Mouse (Mus musculus): ENCODE data around the gene Vps13a. TPM values are rescaled to one million over a fixed set of nuclear protein-coding genes. Genes with fewer than 3 reads are reported as not detected.
A peak's percentile ranks its signal among the peaks of the same experiment; 100 is the strongest.

Gene Vps13a
- polyA plus RNA-seq, 1 experiment = 2.9 TPM

GRCm38 (mm10) chr19:16593256-16593974, 187.3 kb downstream of the Vps13a start:
- Histone ChIP-seq H3K27me3 (ENCODE audit: control insufficient read depth, insufficient read depth, low read length) (no peaks in the 10 kb centered on the region), H3K36me3 (ENCODE audit: control insufficient read depth, insufficient read depth, low read length) (no peaks in the 10 kb centered on the region), H3K4me3 (ENCODE audit: extremely low read depth, insufficient read depth, insufficient read length) (no peak overlapping the region), H3K27ac (ENCODE audit: insufficient read depth, low read length) (no peak overlapping the region), H3K4me1 (ENCODE audit: control insufficient read depth, insufficient read depth, insufficient read length) (no peaks in the 10 kb centered on the region)
- no peak for TF ChIP-seq POLR2A (IDR thresholded peaks at IDR 0.05; ENCODE audit: low read depth, low read length)
- TF ChIP-seq CTCF (IDR thresholded peaks at IDR 0.05; ENCODE audit: extremely low read depth, insufficient read depth, insufficient read length, insufficient replicate concordance) = no peak
- 87% methylated on average over 7 of the region's 7 CpGs for WGBS
- no peak for DNase-seq (ENCODE audit: low read depth in 1 of 2, low spot score in 2 of 2)

GRCm38 (mm10) chr19:16585379-16585778, 195.4 kb downstream of the Vps13a start:
- H3K4me3 ChIP-seq (ENCODE audit: extremely low read depth, insufficient read depth, insufficient read length) = no peak overlapping the region
- peak in 1 of 2 experiments; percentile 15 for DNase-seq (ENCODE audit: low read depth in 1 of 2, low spot score in 2 of 2)
- no peaks in the 10 kb centered on the region for H3K4me1 ChIP-seq (ENCODE audit: control insufficient read depth, insufficient read depth, insufficient read length)
- WGBS = 9% methylated on average over 3 of the region's 3 CpGs
- no peak for TF ChIP-seq CTCF (IDR thresholded peaks at IDR 0.05; ENCODE audit: extremely low read depth, insufficient read depth, insufficient read length, insufficient replicate concordance)
- no peak for TF ChIP-seq POLR2A (IDR thresholded peaks at IDR 0.05; ENCODE audit: low read depth, low read length)
- H3K27ac ChIP-seq (ENCODE audit: insufficient read depth, low read length) = no peak overlapping the region
- no peaks in the 10 kb centered on the region for H3K27me3 ChIP-seq (ENCODE audit: control insufficient read depth, insufficient read depth, low read length)
- no peaks in the 10 kb centered on the region for H3K36me3 ChIP-seq (ENCODE audit: control insufficient read depth, insufficient read depth, low read length)

GRCm38 (mm10) chr19:16584546-16584945, 196.2 kb downstream of the Vps13a start:
- Histone ChIP-seq H3K27me3 (ENCODE audit: control insufficient read depth, insufficient read depth, low read length) (no peaks in the 10 kb centered on the region), H3K36me3 (ENCODE audit: control insufficient read depth, insufficient read depth, low read length) (no peaks in the 10 kb centered on the region), H3K4me1 (ENCODE audit: control insufficient read depth, insufficient read depth, insufficient read length) (no peaks in the 10 kb centered on the region), H3K4me3 (ENCODE audit: extremely low read depth, insufficient read depth, insufficient read length) (no peak overlapping the region), H3K27ac (ENCODE audit: insufficient read depth, low read length) (no peak overlapping the region)
- DNase-seq (ENCODE audit: low read depth in 1 of 2, low spot score in 2 of 2) = no peak
- TF ChIP-seq POLR2A (IDR thresholded peaks at IDR 0.05; ENCODE audit: low read depth, low read length) (no peak), CTCF (IDR thresholded peaks at IDR 0.05; ENCODE audit: extremely low read depth, insufficient read depth, insufficient read length, insufficient replicate concordance) (no peak)
- 92% methylated on average over 7 of the region's 7 CpGs for WGBS

GRCm38 (mm10) chr19:16580501-16580900, 200.2 kb downstream of the Vps13a start:
- Histone ChIP-seq H3K4me1 (ENCODE audit: control insufficient read depth, insufficient read depth, insufficient read length) (no peaks in the 10 kb centered on the region), H3K27ac (ENCODE audit: insufficient read depth, low read length) (no peak overlapping the region), H3K27me3 (ENCODE audit: control insufficient read depth, insufficient read depth, low read length) (no peaks in the 10 kb centered on the region), H3K36me3 (ENCODE audit: control insufficient read depth, insufficient read depth, low read length) (no peaks in the 10 kb centered on the region), H3K4me3 (ENCODE audit: extremely low read depth, insufficient read depth, insufficient read length) (no peak overlapping the region)
- TF ChIP-seq POLR2A (IDR thresholded peaks at IDR 0.05; ENCODE audit: low read depth, low read length) = no peak
- TF ChIP-seq CTCF (IDR thresholded peaks at IDR 0.05; ENCODE audit: extremely low read depth, insufficient read depth, insufficient read length, insufficient replicate concordance) = no peak
- WGBS = 87% methylated on average over 8 of the region's 8 CpGs
- DNase-seq (ENCODE audit: low read depth in 1 of 2, low spot score in 2 of 2) = no peak

- no peak for TF ChIP-seq CTCF (IDR thresholded peaks at IDR 0.05; ENCODE audit: extremely low read depth, insufficient read depth, insufficient read length, insufficient replicate concordance)
- no peak for TF ChIP-seq POLR2A (IDR thresholded peaks at IDR 0.05; ENCODE audit: low read depth, low read length)
- Histone ChIP-seq H3K36me3 (ENCODE audit: control insufficient read depth, insufficient read depth, low read length) (no peaks in the 10 kb centered on the region), H3K27ac (ENCODE audit: insufficient read depth, low read length) (no peak overlapping the region), H3K4me1 (ENCODE audit: control insufficient read depth, insufficient read depth, insufficient read length) (no peaks in the 10 kb centered on the region), H3K27me3 (ENCODE audit: control insufficient read depth, insufficient read depth, low read length) (no peaks in the 10 kb centered on the region), H3K4me3 (ENCODE audit: extremely low read depth, insufficient read depth, insufficient read length) (no peak overlapping the region)
- WGBS = 81% methylated on average over 7 of the region's 7 CpGs
- no peak for DNase-seq (ENCODE audit: low read depth in 1 of 2, low spot score in 2 of 2)
Measured at GRCm38 (mm10) chr19:16579656-16580260, 201.0 kb downstream of the Vps13a start.

GRCm38 (mm10) chr19:16576790-16577189, 203.9 kb downstream of the Vps13a start:
- no peak overlapping the region for H3K4me3 ChIP-seq (ENCODE audit: extremely low read depth, insufficient read depth, insufficient read length)
- TF ChIP-seq POLR2A (IDR thresholded peaks at IDR 0.05; ENCODE audit: low read depth, low read length) (no peak), CTCF (IDR thresholded peaks at IDR 0.05; ENCODE audit: extremely low read depth, insufficient read depth, insufficient read length, insufficient replicate concordance) (no peak)
- 86% methylated on average over 6 of the region's 6 CpGs for WGBS
- H3K27me3 ChIP-seq (ENCODE audit: control insufficient read depth, insufficient read depth, low read length) = no peaks in the 10 kb centered on the region
- H3K36me3 ChIP-seq (ENCODE audit: control insufficient read depth, insufficient read depth, low read length) = no peaks in the 10 kb centered on the region
- H3K27ac ChIP-seq (ENCODE audit: insufficient read depth, low read length) = no peak overlapping the region
- DNase-seq (ENCODE audit: low read depth in 1 of 2, low spot score in 2 of 2) = no peak
- no peaks in the 10 kb centered on the region for H3K4me1 ChIP-seq (ENCODE audit: control insufficient read depth, insufficient read depth, insufficient read length)

Other genes with a start within 250 kb of the Vps13a start
- not detected in 2 replicates for gene Foxb2, start 92.9 kb upstream of the Vps13a start, polyA plus RNA-seq (2012; rRNA removed)
- gene Prune2, start 175.2 kb upstream of the Vps13a start, polyA plus RNA-seq (2012; rRNA removed) = 0.22 and 0.43 TPM in 2 replicates

Data from spleen, adult 2 months (tissue).